Mouse (Mus musculus): ENCODE results near the gene Ms4a14.

- TF ChIP-seq POLR2A (IDR thresholded peaks at IDR 0.05; ENCODE audit: control insufficient read depth in 1 of 2, insufficient read depth in 1 of 2, low read depth in 1 of 2, low read length in 2 of 2, poor library complexity in 1 of 2) (no peak), USF2 (IDR thresholded peaks at IDR 0.05; ENCODE audit: borderline replicate concordance in 1 of 2, insufficient read depth in 1 of 2, low read depth in 1 of 2, low read length in 2 of 2) (no peak), CTCF (IDR thresholded peaks at IDR 0.05 in 2 of 3, conservative IDR thresholded peaks at IDR 0.05 in 1 of 3; ENCODE audit: control insufficient read depth in 1 of 3, insufficient read depth in 1 of 3, low read depth in 2 of 3, low read length in 3 of 3, poor library complexity in 1 of 3, severe bottlenecking in 1 of 3) (no peak), ETS1 (IDR thresholded peaks at IDR 0.05; ENCODE audit: low read depth, low read length) (no peak), EP300 (IDR thresholded peaks at IDR 0.05; ENCODE audit: low read depth in 1 of 2, low read length in 2 of 2) (no peak)
Observed at GRCm38 (mm10) chr19:11261522-11261921, 52.7 kb downstream of the Ms4a14 start.
